Mouse (Mus musculus): ENCODE measurements at regions not wholly inside any gene's neighbourhood (a gene's known extent, or its start where the extent isn't known, plus 50 kb on each side); places are given as distances from the start of the nearest gene placed in this dataset.
A peak's percentile ranks its signal among the peaks of the same experiment; 100 is the strongest.

- DNase-seq (ENCODE audit: low spot score in 2 of 2), result no peak
Observed at GRCm38 (mm10) chr9:79071961-79072360, 456.6 kb downstream of the Cd109 start.

GRCm38 (mm10) chr9:79109611-79110010 is 494.3 kb downstream of the Cd109 start:
- peak in 1 of 2 experiments; percentile 28 for DNase-seq (ENCODE audit: low spot score in 2 of 2)

GRCm38 (mm10) chr9:79111326-79111725 is 496.0 kb downstream of the Cd109 start:
- DNase-seq (ENCODE audit: low spot score in 2 of 2), result no peak

DNA sequence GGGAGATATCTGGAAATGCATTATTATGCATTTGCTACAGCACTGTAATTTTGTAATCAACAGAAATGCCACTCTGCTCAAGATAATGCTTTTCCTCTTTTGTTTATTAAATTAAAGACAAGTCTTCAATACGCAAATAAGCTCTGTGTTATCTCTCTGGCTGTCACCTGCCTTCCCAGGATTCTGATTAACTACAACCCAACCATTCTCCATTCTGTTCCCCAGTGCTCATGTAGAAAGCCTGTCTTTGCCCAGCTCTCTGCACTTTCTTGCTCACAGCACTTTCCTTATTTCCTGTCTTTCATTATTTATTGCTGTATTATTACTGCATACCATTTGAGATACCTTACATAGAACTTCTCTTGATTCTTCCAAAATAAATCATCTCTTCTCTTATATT is 525.6 kb downstream of the Cd109 start:
- no peak for DNase-seq (ENCODE audit: low spot score in 2 of 2)

DNA sequence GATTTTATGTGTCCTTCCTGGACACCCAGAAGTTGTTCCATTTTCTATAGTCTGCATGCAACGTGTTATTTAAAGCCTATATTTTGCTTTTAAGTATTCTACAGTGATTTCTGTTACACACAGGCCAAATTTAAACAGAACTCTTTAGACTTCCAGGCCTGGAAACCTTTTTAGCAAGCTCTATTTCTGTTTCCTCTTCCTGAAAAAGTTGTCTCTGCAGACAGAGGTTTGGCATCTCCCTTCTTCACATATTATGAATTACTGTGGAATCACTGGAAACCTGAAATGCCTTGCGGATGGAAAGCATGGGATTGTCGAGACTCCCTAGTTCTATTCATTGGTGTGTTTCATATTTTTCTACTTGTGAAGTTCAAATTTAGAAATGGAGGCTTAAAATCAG is 530.7 kb downstream of the Cd109 start:
- DNase-seq (ENCODE audit: low spot score in 2 of 2), result no peak

DNA sequence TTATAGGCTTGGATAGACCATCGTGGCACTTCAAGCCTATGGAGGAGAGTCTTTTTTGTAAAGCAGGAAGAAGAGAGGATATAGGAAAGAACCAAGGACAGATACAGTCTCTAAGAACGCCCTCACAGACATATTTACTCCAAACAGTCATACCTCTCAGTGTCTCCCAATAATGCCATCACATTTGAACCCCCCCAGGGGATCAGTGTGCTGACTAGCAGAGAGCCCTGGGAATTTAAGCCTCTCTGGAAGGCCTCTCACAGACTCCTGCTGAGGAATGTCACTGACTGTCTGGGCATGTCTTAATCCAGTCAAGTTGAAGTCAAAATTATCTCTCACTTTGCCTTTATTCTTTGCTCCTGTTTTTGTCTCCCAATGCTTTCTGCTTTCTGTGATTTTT is 550.2 kb downstream of the Cd109 start:
- DNase-seq (ENCODE audit: low spot score in 2 of 2), result no peak

GRCm38 (mm10) chr9:79173036-79173435 is 545.6 kb downstream of the Col12a1 start:
- peak in 1 of 2 experiments; percentile 27 for DNase-seq (ENCODE audit: low spot score in 2 of 2)

GRCm38 (mm10) chr9:79179954-79180353 is 538.7 kb downstream of the Col12a1 start:
- no peak for DNase-seq (ENCODE audit: low spot score in 2 of 2)

DNA sequence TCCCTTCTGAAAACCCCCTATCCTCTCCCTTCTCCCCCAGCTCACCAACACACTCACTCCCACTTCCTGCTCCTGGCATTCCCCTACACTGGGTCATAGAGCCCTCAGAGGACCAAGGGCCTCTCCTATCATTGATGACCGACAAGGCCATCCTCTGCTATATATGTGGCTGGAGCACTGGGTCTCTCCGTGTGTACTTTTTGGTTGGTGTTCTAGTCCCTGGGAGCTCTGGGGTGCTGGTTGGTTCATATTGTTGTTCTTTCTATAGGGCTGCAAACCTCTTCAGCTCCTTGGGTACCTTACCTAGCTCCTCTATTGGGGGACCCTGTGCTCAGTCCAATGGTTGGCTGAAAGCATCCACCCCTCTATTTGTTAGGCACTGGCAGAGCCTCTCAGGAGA is 523.2 kb downstream of the Col12a1 start:
- no peak for DNase-seq (ENCODE audit: low spot score in 2 of 2)

DNA sequence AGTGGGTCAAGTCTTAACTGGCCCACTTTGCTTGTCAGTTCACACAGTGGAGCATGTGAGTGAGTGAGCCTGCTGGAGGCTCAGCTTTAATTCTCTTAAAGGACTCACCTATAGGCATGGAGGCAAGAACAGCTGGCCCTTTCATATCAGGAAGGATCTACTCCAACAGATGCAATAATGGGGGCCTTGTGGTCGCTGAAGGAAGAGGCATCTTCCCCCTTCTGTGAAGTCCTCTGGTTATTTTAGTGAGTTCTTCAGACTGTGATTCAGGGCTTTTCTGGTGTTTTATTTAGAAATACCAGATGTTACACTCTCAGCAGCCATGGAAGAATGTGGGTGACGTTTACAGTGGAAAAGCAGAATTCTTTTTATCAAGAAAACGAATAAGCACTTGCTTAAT is 516.9 kb downstream of the Col12a1 start:
- no peak for DNase-seq (ENCODE audit: low spot score in 2 of 2)

GRCm38 (mm10) chr9:79213364-79213763 is 505.3 kb downstream of the Col12a1 start:
- no peak for DNase-seq (ENCODE audit: low spot score in 2 of 2)

DNA sequence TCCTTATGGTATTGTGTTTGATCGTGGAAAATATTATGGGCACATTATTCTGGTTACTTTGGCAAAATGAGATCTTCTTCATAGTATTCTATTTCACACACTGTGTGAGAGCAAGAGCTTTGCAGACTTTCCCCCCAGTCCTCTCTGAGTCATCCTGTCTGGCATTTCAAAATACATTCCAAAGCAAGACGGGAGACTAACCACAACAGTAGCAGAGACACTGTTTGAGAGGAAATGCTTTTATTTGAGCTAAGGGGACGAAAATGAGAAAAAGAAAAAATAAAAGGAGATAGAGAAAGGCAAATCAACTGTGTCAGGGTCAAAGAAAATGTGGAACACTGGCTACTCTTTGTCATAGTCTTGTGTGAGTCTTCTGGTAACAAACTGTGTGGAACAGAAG is 502.6 kb downstream of the Col12a1 start:
- peak in 1 of 2 experiments; percentile 13 for DNase-seq (ENCODE audit: low spot score in 2 of 2)

DNA sequence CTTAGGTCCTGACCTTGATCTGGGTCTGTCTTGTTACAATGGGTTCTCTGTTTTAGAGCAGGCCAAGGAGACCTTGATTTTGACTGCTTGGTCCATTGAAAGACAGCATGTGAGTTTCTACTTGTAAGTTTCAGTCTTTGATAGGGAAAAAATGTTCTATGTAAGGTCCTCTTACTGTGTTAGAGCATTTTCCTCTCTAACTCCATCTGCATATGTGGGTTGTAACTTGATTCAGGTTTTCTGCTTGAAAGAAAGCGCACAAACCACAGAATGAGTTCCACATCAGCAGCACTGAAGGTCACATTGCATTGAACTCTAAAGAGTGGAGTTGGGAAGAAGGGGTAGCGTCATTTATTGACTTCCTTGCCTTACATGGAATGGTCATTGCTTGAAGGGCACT is 502.2 kb downstream of the Col12a1 start:
- DNase-seq (ENCODE audit: low spot score in 2 of 2), result no peak

DNA sequence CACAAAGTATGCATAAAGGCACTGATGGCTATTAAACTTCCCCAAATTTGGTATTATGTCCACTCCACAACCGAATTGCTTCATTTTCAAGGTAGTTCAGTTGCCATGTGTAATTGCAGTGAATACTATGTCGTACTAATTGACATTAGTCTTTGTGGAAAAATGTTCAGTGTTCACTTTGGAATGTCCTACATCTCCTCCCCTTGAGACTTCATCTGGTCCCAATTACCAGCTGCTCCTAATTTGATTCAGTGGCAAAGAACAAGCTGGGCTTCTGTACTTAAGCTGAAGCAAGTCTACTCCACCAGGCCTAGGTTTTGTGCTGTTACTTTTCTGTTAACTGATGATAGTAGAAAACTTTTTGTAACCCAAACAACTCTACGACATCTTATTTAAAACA is 485.6 kb downstream of the Col12a1 start:
- no peak for DNase-seq (ENCODE audit: low spot score in 2 of 2)

DNA sequence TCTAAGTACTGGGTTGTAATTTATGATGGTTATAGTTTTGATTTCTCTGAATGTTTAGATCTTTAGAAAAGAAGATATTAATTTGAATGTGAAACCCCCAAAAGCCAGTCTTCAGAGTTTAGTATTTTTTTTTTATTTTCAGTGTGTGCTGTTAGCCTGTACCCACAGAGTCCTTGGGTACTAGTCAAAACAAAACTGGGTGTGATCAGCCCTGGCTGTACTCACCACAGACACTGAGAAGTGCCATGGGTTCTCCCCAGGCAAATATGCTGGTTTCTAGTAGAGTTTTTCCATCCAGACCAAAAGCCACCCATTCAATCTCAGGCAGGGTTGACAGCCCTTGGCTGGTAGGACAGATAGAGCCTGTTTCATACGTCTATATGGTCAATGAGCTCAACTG is 484.9 kb downstream of the Col12a1 start:
- no peak for DNase-seq (ENCODE audit: low spot score in 2 of 2)

DNA sequence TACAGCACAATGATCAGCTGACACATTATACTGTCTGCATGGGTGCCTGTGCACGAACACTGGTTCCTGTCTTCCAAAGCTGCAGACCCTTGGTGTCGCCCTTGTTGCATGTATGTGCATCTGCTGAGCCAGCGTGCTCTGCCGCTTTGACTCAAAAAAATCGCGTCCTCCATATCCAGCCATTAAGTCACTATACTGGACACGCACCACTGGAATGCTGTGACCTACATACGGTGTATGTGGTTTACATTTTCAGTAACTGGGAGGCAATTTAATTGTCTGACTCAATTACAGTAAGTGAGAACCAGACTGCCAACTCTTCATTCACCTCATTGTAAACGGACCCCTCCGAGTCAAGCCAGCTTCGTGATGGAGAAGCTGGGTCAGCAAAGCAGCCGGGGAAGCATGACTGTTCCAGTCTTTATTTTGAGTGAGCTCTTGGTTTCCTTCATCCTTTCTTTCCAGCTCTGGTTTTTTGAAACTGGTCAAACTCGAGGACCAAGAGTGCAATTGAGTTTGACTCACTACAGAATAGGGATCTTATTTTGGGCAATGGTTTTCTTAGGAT is 448.9 kb downstream of the Col12a1 start:
- DNase-seq (ENCODE audit: low spot score in 2 of 2), result no peak

- DNase-seq (ENCODE audit: low spot score in 2 of 2), result peak in 1 of 2 experiments; percentile 10
Observed at GRCm38 (mm10) chr9:79270256-79270655, 448.4 kb downstream of the Col12a1 start.

GRCm38 (mm10) chr9:79287849-79288248 is 430.8 kb downstream of the Col12a1 start:
- DNase-seq (ENCODE audit: low spot score in 2 of 2), result no peak

GRCm38 (mm10) chr9:79295306-79295705 is 423.3 kb downstream of the Col12a1 start:
- peak in 1 of 2 experiments; percentile 18 for DNase-seq (ENCODE audit: low spot score in 2 of 2)

- DNase-seq (ENCODE audit: low spot score in 2 of 2), result peak; percentile 64 to 79
Observed at GRCm38 (mm10) chr9:79301580-79301979, 417.1 kb downstream of the Col12a1 start.

DNA sequence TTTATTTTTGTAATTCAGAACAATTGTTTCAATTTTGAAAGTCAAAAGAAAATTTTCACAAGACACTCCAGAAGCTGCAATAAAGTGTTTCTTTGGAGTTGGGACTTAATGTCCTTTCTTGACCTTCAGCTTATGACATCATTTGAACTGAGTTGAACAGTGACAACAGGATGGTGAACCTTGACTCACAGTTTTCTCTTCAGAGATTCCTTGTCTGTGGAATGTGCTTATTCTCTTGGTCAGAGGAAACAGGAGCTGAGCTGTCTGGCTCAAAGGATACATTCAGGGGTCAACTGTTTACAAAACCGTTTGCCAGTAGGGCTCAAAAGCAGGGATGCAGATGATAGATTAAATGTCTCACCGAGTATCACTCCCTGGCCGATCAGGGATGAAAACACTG is 408.0 kb downstream of the Col12a1 start:
- no peak for DNase-seq (ENCODE audit: low spot score in 2 of 2)

GRCm38 (mm10) chr9:79317411-79317810 is 401.2 kb downstream of the Col12a1 start:
- DNase-seq (ENCODE audit: low spot score in 2 of 2), result no peak

- DNase-seq (ENCODE audit: low spot score in 2 of 2), result no peak
Observed at GRCm38 (mm10) chr9:79346371-79347096, 372.1 kb downstream of the Col12a1 start.

Measured in layer of hippocampus, adult 18-20 months (tissue).